In the genomic region with DNA sequence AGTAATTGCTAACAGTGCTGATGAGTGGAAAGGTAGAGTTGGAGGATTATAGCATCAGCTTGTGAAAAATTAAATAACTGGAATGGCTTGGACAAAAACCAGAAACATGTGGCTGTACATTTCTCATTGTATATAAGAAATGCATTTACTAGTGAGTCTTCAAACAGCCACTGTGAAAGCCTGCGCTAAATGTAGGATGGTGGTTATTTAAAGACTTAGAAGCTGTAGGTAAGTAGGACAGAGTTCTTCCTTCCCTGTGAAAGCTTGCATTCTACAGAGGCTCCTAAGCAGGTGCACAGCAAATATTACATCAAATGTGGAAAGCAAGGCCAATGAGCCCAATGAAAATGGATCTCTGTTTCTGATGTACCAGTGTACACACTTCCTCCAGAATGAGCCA, we compare ENCODE assay signal across 14 mouse cellular contexts.
DNase-seq lines count a peak whose midpoint lies in the region.
"Had no signal": no experiment of that assay in that cellular context is flagged by ENCODE, and none has a peak within 500 bp of the region (broad histone marks: within the 10 kb centered on the region; RNA-seq: fewer than 3 reads in every experiment).

No protein-coding gene starts in this region.

- peak; percentile 1 to 5 for DNase-seq in frontal cortex, adult 2 months (ENCODE audit: extremely low spot score in 1 of 2, low spot score in 1 of 2)
- no peak for DNase-seq in frontal cortex, postnatal 25 days (ENCODE audit: low spot score in 2 of 2)
- peak; percentile 40 for DNase-seq in brain, adult 2 months (ENCODE audit: low read depth, low spot score)
- peak; percentile 34 for DNase-seq in telencephalon, adult 2 months (ENCODE audit: low read depth, low spot score)
- DNase-seq in gastrocnemius, postnatal 10 days: no peak
- DNase-seq: adrenal gland, adult 2 months; adrenal gland, postnatal 10 days; adrenal gland, postnatal 25 days; cerebellum, adult 11-12 months; cerebellum, adult 2 months; cerebellum, adult 9-10 months; cerebellum, postnatal 10 days; cerebellum, postnatal 25 days; forebrain, postnatal 0 days had no signal

Comparison
In these comparisons a context has a peak if more than half of its experiments do, and no peak if none do; other contexts are left out.
1. DNase-seq: peak in frontal cortex, adult 2 months (2 of 2), brain, adult 2 months (single experiment) and telencephalon, adult 2 months (single experiment); none in frontal cortex, postnatal 25 days (0 of 2) and gastrocnemius, postnatal 10 days (single experiment).